Mouse (Mus musculus): Measurements from ENCODE around the gene Zcchc14. TPM values are rescaled to one million over a fixed set of nuclear protein-coding genes. Genes with fewer than 3 reads are reported as not detected.
A peak's percentile ranks its signal among the peaks of the same experiment; 100 is the strongest.
"Not testable (repeated sequence)": the region's sequence is repeated elsewhere in the genome, so short reads cannot be mapped to it uniquely, and the experiment has no call there.

Zcchc14 gene
- polyA plus RNA-seq, 1 experiment from 2014 or later, result 20.1 TPM

DNA sequence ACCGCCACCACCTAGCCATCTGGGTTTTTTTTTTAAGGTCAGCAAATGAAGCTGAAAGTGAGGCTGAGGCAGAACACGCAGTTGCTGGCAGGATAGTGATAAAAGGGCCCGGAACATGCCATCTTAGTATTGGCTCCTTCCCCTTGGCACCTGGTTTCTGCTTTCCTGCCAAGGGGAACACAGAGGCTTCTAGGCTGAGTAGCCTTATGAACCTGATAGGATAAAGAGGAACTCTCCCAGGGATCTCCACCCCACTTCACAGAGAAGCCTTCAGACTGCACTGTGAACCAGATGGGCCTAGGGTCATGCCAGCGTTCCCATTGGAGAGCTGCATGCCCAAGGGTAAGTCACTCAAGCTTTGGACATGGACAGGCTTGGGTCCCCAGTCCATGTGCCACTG lies 28.2 kb upstream of the Zcchc14 start:
- WGBS, result 89% methylated on average over 4 of the region's 4 CpGs
- no peak overlapping the region for H3K4me2 ChIP-seq (replicated peaks)
- H3K27me3 ChIP-seq, result no peaks in the 10 kb centered on the region
- no peak overlapping the region for H3K4me3 ChIP-seq
- H3K9me3 ChIP-seq, result no peaks in the 10 kb centered on the region
- no peak for ATAC-seq (ENCODE audit: low FRiP score, low read depth)
- H3K9ac ChIP-seq, result no peak overlapping the region
- no peaks in the 10 kb centered on the region for H3K36me3 ChIP-seq
- peaks cover under 1% of the 10 kb centered on the region; the same call in 1 of the 2 replicates for H3K4me1 ChIP-seq
- no peak overlapping the region for H3K27ac ChIP-seq

DNA sequence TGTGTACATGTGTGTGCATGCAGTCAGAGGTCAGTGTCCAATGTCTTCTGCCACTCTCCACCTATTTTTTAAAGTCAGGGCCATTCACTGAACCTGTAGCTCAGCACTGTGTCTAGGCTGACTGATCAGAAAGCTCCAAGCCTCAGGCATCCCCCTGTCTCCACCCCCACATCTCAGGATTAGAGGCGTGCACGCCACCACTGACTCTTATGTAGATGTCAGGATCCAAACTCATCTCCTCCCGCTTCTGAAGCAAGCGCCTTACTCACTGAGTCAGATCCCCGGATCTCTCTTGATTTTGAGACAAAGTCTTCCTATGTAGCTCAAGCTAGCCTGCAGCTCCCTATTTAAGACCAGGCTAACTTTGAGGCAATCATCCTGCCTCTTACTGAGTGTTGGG lies 26.0 kb upstream of the Zcchc14 start:
- H3K27me3 ChIP-seq, result no peaks in the 10 kb centered on the region
- H3K9ac ChIP-seq, result no peak overlapping the region
- WGBS, result 62% methylated on average over 5 of the region's 5 CpGs
- no peak overlapping the region for H3K4me3 ChIP-seq
- H3K27ac ChIP-seq, result no peak overlapping the region
- no peak overlapping the region for H3K4me2 ChIP-seq (replicated peaks)
- no peak for ATAC-seq (ENCODE audit: low FRiP score, low read depth)
- H3K4me1 ChIP-seq, result peaks cover 7% of the 10 kb centered on the region; the same call in 1 of the 2 replicates
- H3K9me3 ChIP-seq, result no peaks in the 10 kb centered on the region
- H3K36me3 ChIP-seq, result no peaks in the 10 kb centered on the region

DNA sequence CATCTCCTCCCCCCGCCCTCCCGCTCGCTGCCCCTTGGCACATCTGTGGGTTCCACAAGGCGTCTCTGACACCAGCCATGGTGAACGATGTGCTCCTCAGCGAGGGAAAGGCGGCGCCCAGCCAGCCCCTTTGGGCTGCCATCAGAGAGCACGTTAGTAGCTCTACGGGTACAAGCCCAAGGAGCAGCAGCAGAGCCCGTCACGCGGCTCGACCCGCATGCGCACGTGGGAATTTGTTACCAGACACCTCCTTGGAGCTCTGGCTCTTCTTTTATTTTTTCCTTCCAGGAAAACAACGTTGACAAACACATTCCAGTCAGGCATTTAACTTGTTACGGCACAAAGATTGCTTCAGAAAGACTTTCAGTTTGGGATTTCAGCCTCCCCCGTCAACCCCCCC lies 23.0 kb upstream of the Zcchc14 start:
- Histone ChIP-seq H3K27ac (no peak overlapping the region), H3K9me3 (no peaks in the 10 kb centered on the region), H3K4me1 (peaks cover 7% of the 10 kb centered on the region; the same call in 1 of the 2 replicates), H3K27me3 (no peaks in the 10 kb centered on the region), H3K4me3 (no peak overlapping the region), H3K4me2 (replicated peaks) (peak overlapping the region; percentile 12; the same call in 1 of the 2 replicates), H3K36me3 (no peaks in the 10 kb centered on the region), H3K9ac (no peak overlapping the region)
- ATAC-seq (ENCODE audit: low FRiP score, low read depth), result no peak
- WGBS, result 36% methylated on average over 20 of the region's 20 CpGs

DNA sequence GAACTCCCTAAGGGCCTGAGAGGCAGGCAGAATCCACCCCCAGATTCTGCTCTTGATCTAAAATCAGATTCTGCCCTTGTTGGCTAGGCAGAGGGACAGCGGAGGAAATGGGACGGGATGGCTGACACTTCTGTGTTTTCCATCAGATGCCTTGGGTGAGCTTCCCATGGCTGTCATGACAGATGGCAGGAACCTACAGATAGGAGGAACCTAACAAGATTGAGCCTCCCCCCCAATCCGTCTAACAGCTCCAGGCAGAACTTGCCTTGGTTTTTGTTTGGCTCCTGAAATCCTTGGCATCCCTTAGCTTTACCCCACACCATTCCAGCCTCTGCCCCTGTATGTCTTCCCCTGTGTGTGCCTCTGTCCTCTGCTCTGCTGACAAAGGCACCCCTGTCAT lies 22.5 kb upstream of the Zcchc14 start:
- Histone ChIP-seq H3K9me3 (no peaks in the 10 kb centered on the region), H3K36me3 (no peaks in the 10 kb centered on the region), H3K9ac (no peak overlapping the region), H3K4me3 (no peak overlapping the region), H3K27ac (no peak overlapping the region), H3K4me2 (replicated peaks) (no peak overlapping the region), H3K4me1 (peaks cover 7% of the 10 kb centered on the region; the same call in 1 of the 2 replicates), H3K27me3 (no peaks in the 10 kb centered on the region)
- WGBS, result 66% methylated on average over 3 of the region's 3 CpGs
- no peak for ATAC-seq (ENCODE audit: low FRiP score, low read depth)

DNA sequence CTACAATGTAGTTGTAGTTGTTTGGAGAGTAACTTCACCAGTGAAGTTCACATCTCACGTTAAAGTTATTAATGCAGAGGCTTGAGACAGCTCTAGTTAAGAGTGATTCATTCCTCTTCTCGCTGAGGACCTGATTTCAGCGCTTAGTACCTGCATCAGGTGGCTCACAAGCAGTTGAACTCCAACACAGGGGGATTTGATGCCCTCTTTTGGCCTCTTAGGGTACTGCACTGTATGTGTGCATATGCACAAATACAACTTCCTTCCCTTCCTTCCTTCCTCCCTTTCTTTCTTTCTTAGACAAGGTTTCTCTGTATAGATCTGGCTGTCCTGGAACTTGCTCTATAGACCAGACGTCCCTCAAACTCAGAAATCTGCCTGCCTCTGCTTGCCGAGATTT lies 21.8 kb upstream of the Zcchc14 start:
- Histone ChIP-seq H3K4me2 (replicated peaks) (no peak overlapping the region), H3K27me3 (no peaks in the 10 kb centered on the region), H3K36me3 (no peaks in the 10 kb centered on the region), H3K4me3 (no peak overlapping the region), H3K27ac (no peak overlapping the region), H3K9ac (no peak overlapping the region), H3K4me1 (peaks cover 7% of the 10 kb centered on the region; the same call in 1 of the 2 replicates), H3K9me3 (no peaks in the 10 kb centered on the region)
- ATAC-seq (ENCODE audit: low FRiP score, low read depth), result no peak
- 59% methylated on average over 5 of the region's 5 CpGs for WGBS

DNA sequence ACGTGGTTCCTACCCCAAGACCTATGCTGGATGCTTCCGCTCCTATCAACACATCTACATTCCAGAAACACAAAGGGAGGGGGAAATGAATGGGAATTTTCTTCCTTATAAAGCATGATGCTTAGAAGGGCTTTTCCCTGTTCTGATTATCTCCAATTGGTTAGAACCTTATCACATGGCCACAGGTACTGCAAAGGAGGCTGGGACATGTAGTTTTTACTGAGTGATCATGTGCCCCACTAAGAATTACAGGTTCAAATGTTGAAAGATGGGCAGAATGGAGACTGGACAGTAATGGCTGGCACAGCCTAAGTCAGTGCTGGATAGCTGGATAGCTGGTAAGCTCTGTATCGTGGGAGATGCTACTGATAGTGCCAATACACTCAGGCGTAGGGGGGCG lies 21.2 kb upstream of the Zcchc14 start:
- Histone ChIP-seq H3K9ac (no peak overlapping the region), H3K4me1 (peaks cover 12% of the 10 kb centered on the region), H3K9me3 (no peaks in the 10 kb centered on the region), H3K27ac (no peak overlapping the region), H3K27me3 (no peaks in the 10 kb centered on the region), H3K4me3 (no peak overlapping the region), H3K36me3 (no peaks in the 10 kb centered on the region), H3K4me2 (replicated peaks) (no peak overlapping the region)
- ATAC-seq (ENCODE audit: low FRiP score, low read depth), result no peak
- WGBS, result 81% methylated on average over 5 of the region's 5 CpGs

DNA sequence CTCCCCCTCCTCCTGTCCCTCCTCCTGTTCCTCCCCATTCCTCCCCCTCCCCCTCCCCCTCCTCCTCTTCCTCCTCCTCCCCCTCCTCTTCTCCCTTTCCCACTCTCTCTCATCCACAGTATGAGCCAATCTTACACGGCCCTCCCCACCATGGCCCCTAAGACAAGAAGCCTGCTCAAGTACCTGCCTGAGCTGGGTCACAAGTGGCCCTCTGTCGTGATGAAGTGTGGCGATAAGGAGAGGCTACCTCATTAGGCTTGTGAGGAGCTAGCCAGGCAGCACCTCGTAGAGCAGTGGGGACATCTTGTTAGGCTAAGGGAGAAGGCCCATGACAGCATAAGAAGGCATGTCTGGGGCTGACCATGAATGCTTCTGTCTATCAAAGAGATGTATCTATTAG lies 20.5 kb upstream of the Zcchc14 start:
- Histone ChIP-seq H3K9me3 (no peaks in the 10 kb centered on the region), H3K4me1 (peaks cover 16% of the 10 kb centered on the region), H3K27ac (no peak overlapping the region), H3K36me3 (no peaks in the 10 kb centered on the region), H3K4me3 (no peak overlapping the region), H3K27me3 (no peaks in the 10 kb centered on the region), H3K4me2 (replicated peaks) (no peak overlapping the region), H3K9ac (no peak overlapping the region)
- 64% methylated on average over 4 of the region's 4 CpGs for WGBS
- ATAC-seq (ENCODE audit: low FRiP score, low read depth), result no peak

DNA sequence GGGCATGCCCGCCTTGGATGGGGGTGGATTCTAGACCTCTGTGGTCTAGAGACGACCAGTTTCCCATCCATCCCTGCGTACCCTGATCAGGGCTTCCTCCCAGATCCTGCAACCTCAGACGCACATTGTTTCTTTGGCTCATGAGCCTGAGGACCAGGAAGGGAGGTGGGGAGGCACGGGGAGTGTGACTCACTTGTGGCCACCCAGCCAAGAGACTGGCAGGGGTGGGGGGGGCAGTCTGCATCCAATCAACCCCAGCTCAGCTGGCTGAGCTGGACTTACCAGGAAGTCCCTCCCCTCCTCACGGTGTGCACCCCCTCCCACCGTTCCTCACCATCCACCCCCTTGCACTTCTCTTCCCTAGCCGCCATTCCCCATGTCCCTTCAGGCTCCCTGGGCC lies 16.5 kb upstream of the Zcchc14 start:
- Histone ChIP-seq H3K9me3 (no peaks in the 10 kb centered on the region), H3K27ac (no peak overlapping the region), H3K27me3 (no peaks in the 10 kb centered on the region), H3K4me3 (no peak overlapping the region), H3K36me3 (no peaks in the 10 kb centered on the region), H3K4me2 (replicated peaks) (no peak overlapping the region), H3K9ac (peak overlapping the region; percentile 35; the same call in 1 of the 2 replicates), H3K4me1 (peaks cover 20% of the 10 kb centered on the region)
- peak; percentile 57 for ATAC-seq (ENCODE audit: low FRiP score, low read depth)
- 9% methylated on average over 8 of the region's 8 CpGs for WGBS

DNA sequence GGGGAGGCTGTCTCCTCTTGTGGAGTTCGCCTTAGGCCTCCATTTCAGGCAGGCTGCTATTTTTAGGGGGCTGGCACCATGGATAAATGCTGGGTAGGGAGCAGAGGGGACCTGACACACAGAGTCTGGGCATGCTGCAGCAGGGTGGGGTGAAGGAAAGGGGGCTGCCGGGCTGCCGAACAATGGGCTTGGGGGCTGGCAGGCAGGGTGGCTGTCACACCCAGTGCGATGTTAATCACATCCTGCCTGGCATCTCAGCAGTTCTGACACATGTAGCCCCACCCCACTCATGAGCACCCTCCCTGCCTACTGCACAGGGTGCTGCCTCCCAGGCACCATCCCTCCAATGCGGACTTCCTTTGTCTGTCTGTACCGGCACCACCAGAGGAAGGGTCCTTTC lies 15.9 kb upstream of the Zcchc14 start:
- Histone ChIP-seq H3K36me3 (no peaks in the 10 kb centered on the region), H3K4me2 (replicated peaks) (no peak overlapping the region), H3K4me1 (peaks cover 20% of the 10 kb centered on the region), H3K27me3 (no peaks in the 10 kb centered on the region), H3K4me3 (no peak overlapping the region), H3K9ac (peak overlapping the region; percentile 35; the same call in 1 of the 2 replicates), H3K9me3 (no peaks in the 10 kb centered on the region), H3K27ac (no peak overlapping the region)
- WGBS, result 50% methylated on average over 6 of the region's 6 CpGs
- no peak for ATAC-seq (ENCODE audit: low FRiP score, low read depth)

DNA sequence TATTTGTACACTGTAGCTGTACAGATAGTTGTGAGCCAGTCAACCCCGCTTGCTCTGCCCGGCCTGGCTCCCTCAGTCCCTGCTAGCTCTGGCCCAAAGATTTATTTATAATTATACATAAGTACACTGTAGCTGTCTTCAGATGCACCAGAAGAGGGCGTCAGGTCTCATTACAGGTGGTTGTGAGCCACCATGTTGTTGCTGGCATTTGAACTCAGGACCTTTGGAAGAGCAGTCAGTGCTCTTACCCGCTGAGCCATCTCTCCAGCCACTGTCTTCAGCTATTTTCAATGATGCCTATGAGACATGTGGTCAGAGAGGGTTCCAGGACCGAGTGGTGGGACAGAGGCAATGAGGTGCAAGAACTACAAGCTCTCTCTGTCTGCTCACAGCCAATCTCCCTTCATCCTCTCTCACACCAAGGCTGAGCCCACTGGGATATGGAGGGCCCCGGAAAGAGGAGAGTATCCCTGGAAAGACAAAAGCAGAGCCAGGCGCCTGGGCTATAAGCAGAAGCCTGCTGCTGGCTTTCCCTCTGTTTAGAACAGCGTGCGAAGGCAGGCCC lies 15.3 kb upstream of the Zcchc14 start:
- WGBS, result 82% methylated on average over 9 of the region's 9 CpGs
- ATAC-seq (ENCODE audit: low FRiP score, low read depth); H3K9ac ChIP-seq; H3K27ac ChIP-seq; H3K4me2 ChIP-seq (replicated peaks); H3K9me3 ChIP-seq; H3K27me3 ChIP-seq; H3K4me3 ChIP-seq; H3K36me3 ChIP-seq: not testable (repeated sequence)
- peaks cover 20% of the 10 kb centered on the region for H3K4me1 ChIP-seq

DNA sequence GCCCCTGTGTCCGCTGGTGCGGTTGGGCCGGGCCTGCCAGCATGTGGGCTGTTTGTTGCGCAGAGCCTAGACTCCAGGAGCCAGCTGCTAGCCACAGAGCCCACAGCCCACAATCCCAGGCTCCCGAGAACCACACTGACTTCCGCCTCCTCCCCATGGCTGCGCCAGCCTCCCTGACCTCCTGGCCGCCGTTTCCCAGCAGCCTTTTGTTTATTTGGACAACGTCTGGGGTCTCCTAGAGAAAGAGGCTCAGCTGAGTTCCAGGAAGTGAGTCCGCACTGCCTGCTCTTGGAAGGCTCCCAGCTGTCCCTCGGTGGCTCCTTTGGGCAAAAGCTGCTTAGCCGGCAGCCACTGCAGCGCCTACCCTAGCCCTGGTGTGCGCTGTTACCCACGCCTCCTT lies 12.6 kb upstream of the Zcchc14 start:
- Histone ChIP-seq H3K4me2 (replicated peaks) (peak overlapping the region; percentile 55), H3K4me3 (peak overlapping the region; percentile 23), H3K27ac (peak overlapping the region; percentile 48; the same call in 1 of the 2 replicates), H3K4me1 (peaks cover 20% of the 10 kb centered on the region), H3K36me3 (no peaks in the 10 kb centered on the region), H3K9ac (peak overlapping the region; percentile 53; the same call in 1 of the 2 replicates), H3K27me3 (no peaks in the 10 kb centered on the region), H3K9me3 (no peaks in the 10 kb centered on the region)
- WGBS, result 6% methylated on average over 16 of the region's 16 CpGs
- peak; percentile 35; the same call in 1 of the 2 replicates for ATAC-seq (ENCODE audit: low FRiP score, low read depth)

DNA sequence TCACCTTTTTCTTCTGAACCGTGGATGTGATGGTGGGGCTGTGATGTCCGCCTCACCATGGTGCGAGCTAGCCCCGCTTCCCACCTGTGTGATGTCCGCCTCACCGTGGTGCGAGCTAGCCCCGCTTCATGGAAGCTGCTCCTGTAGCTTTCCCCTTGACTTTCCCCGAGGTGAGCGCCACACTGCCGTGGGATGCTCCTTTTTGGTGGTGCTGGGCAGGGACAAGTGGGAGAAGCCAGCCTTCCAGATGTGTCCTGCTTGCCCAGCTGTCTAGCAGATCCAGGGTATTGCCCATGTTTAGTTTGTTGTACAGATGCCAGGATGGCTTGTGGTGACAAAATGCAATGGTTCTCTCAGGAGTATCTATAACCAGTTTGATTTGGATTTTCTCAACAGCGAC lies 10.4 kb upstream of the Zcchc14 start:
- no peaks in the 10 kb centered on the region for H3K27me3 ChIP-seq
- H3K27ac ChIP-seq, result no peak overlapping the region
- ATAC-seq (ENCODE audit: low FRiP score, low read depth), result no peak
- WGBS, result 93% methylated on average over 12 of the region's 12 CpGs
- no peaks in the 10 kb centered on the region for H3K9me3 ChIP-seq
- H3K9ac ChIP-seq, result no peak overlapping the region
- peaks cover 11% of the 10 kb centered on the region for H3K4me1 ChIP-seq
- H3K4me2 ChIP-seq (replicated peaks), result no peak overlapping the region
- no peak overlapping the region for H3K4me3 ChIP-seq
- H3K36me3 ChIP-seq, result no peaks in the 10 kb centered on the region
